In genomic region chrX:12503581-12503980, GRCm38 (mm10) we compare ENCODE assay signal across 21 mouse cellular contexts.
DNase-seq lines count a peak whose midpoint lies in the region; ATAC-seq and TF ChIP-seq lines count a peak whose summit lies in the region.
"Had no signal": no experiment of that assay in that cellular context is flagged by ENCODE, and none has a peak within 500 bp of the region (broad histone marks: within the 10 kb centered on the region; RNA-seq: fewer than 3 reads in every experiment).

No protein-coding gene starts in this region.

- WGBS in liver, adult 2 months: 18% methylated on average over 1 of the region's 1 CpGs
- 36% methylated on average over 1 of the region's 1 CpGs for WGBS in liver, postnatal 0 days (ENCODE audit: insufficient replicate concordance)
- WGBS in midbrain, embryonic 10.5 days: 81% methylated on average over 1 of the region's 1 CpGs
- 63% methylated on average over 1 of the region's 1 CpGs for WGBS in midbrain, embryonic 16.5 days

- TF ChIP-seq CTCF in liver, adult 2 months (IDR thresholded peaks at IDR 0.05; ENCODE audit: low read depth, low read length): no peak
- no peak for TF ChIP-seq CTCF in liver, postnatal 0 days (IDR thresholded peaks at IDR 0.05; ENCODE audit: low read depth)

- H3K4me2 ChIP-seq in liver, postnatal 0 days (ENCODE audit: low read depth, low read length): no peak overlapping the region
- H3K4me2 ChIP-seq in midbrain, embryonic 16.5 days (ENCODE audit: low read length): no peak overlapping the region

- no peak for ATAC-seq in liver, postnatal 0 days
- ATAC-seq in midbrain, embryonic 16.5 days: no peak
- ATAC-seq: activated CD4-positive, CD25-positive, alpha-beta regulatory T cell, adult 4 months; CD4-positive, CD25-positive, alpha-beta regulatory T cell, adult 4 months; Patski had no signal

- peak; percentile 46 to 54 for DNase-seq in cerebellum, postnatal 10 days
- no peak for DNase-seq in cerebellum, adult 8-10 months
- DNase-seq in liver, adult 2 months (ENCODE audit: extremely low read depth, low read depth, low spot score): peak; percentile 62
- no peak for DNase-seq in liver, postnatal 0 days
- no peak for DNase-seq in midbrain, embryonic 10.5 days (ENCODE audit: low spot score)
- DNase-seq: adrenal gland, adult 2 months; adrenal gland, adult 8-10 months; adrenal gland, postnatal 10 days; adrenal gland, postnatal 14 days; adrenal gland, postnatal 25 days; adrenal gland, postnatal 36 days; B cell, adult 2 months; cerebellum, adult 11 months; cerebellum, adult 11-12 months; cerebellum, adult 18-20 months had no signal

- no peaks in the 10 kb centered on the region for H3K36me3 ChIP-seq in liver, adult 2 months (ENCODE audit: control insufficient read depth, insufficient read depth, low read length)
- H3K36me3 ChIP-seq in liver, postnatal 0 days (replicated peaks; ENCODE audit: insufficient read depth, low read length): no peaks in the 10 kb centered on the region
- no peaks in the 10 kb centered on the region for H3K36me3 ChIP-seq in midbrain, embryonic 10.5 days
- H3K36me3 ChIP-seq in midbrain, embryonic 16.5 days (ENCODE audit: control insufficient read depth, insufficient read depth, low read length): no peaks in the 10 kb centered on the region
- H3K36me3 ChIP-seq: G1E had no signal

- H3K27ac ChIP-seq in liver, adult 2 months (replicated peaks; ENCODE audit: insufficient read depth, low read depth, low read length): peak overlapping the region; percentile 26; the same call in 1 of the 2 replicates
- no peak overlapping the region for H3K27ac ChIP-seq in liver, postnatal 0 days (ENCODE audit: low read depth)
- H3K27ac ChIP-seq in midbrain, embryonic 10.5 days (replicated peaks): peak overlapping the region; percentile 55; the same call in 1 of the 2 replicates
- H3K27ac ChIP-seq in midbrain, embryonic 16.5 days (ENCODE audit: low read length): no peak overlapping the region

- no peak for TF ChIP-seq EP300 in liver, postnatal 0 days (IDR thresholded peaks at IDR 0.05; ENCODE audit: low read depth)

- no peaks in the 10 kb centered on the region for H3K27me3 ChIP-seq in liver, adult 2 months (ENCODE audit: control insufficient read depth, insufficient read depth, low read length)
- no peaks in the 10 kb centered on the region for H3K27me3 ChIP-seq in liver, postnatal 0 days (ENCODE audit: insufficient read depth, low read length)
- peaks cover 63% of the 10 kb centered on the region for H3K27me3 ChIP-seq in midbrain, embryonic 10.5 days (ENCODE audit: low read depth, poor library complexity, severe bottlenecking)
- no peaks in the 10 kb centered on the region for H3K27me3 ChIP-seq in midbrain, embryonic 16.5 days (ENCODE audit: control insufficient read depth, insufficient read depth, low read depth, low read length)
- H3K27me3 ChIP-seq: CH12.LX had no signal

- H3K4me3 ChIP-seq in liver, adult 2 months (ENCODE audit: insufficient read depth, low read depth, low read length): no peak overlapping the region
- H3K4me3 ChIP-seq in liver, postnatal 0 days (ENCODE audit: low read depth, low read length): no peak overlapping the region
- no peak overlapping the region for H3K4me3 ChIP-seq in midbrain, embryonic 10.5 days
- H3K4me3 ChIP-seq in midbrain, embryonic 16.5 days (ENCODE audit: low read depth, low read length): no peak overlapping the region

- peaks cover 25% of the 10 kb centered on the region for H3K4me1 ChIP-seq in liver, adult 2 months (ENCODE audit: control insufficient read depth, insufficient read depth, low read length)
- 0 out of 2 replicates have a peak, but pooled peaks cover 2% of the 10 kb centered on the region for H3K4me1 ChIP-seq in liver, postnatal 0 days (ENCODE audit: insufficient read depth)
- peaks cover 11% of the 10 kb centered on the region; the same call in 1 of the 2 replicates for H3K4me1 ChIP-seq in midbrain, embryonic 10.5 days
- H3K4me1 ChIP-seq in midbrain, embryonic 16.5 days (ENCODE audit: control insufficient read depth, insufficient read depth, low read length): no peaks in the 10 kb centered on the region

- H3K9ac ChIP-seq in liver, adult 2 months (ENCODE audit: low read depth, low read length): no peak overlapping the region
- no peak overlapping the region for H3K9ac ChIP-seq in liver, postnatal 0 days (replicated peaks)
- H3K9ac ChIP-seq in midbrain, embryonic 16.5 days (ENCODE audit: low read depth, low read length): no peak overlapping the region

- no peak for TF ChIP-seq POLR2A in liver, adult 2 months (IDR thresholded peaks at IDR 0.05; ENCODE audit: extremely low read depth, insufficient read depth, low read length)

- H3K79me2 ChIP-seq in liver, adult 2 months (ENCODE audit: control insufficient read depth, insufficient read depth, low read length): no peaks in the 10 kb centered on the region

- no peaks in the 10 kb centered on the region for H3K9me3 ChIP-seq in liver, postnatal 0 days (ENCODE audit: low read length)
- no peaks in the 10 kb centered on the region for H3K9me3 ChIP-seq in midbrain, embryonic 10.5 days (replicated peaks)
- no peaks in the 10 kb centered on the region for H3K9me3 ChIP-seq in midbrain, embryonic 16.5 days (replicated peaks; ENCODE audit: control insufficient read depth, low read length, poor library complexity, severe bottlenecking)
- H3K9me3 ChIP-seq: G1E had no signal

Comparison
In these comparisons a context has a peak if more than half of its experiments do, and no peak if none do; other contexts are left out.
1. DNase-seq: peak in cerebellum, postnatal 10 days (2 of 2) and liver, adult 2 months (single experiment); none in cerebellum, adult 8-10 months (single experiment), liver, postnatal 0 days (single experiment) and midbrain, embryonic 10.5 days (single experiment).
2. H3K27ac ChIP-seq: peak in liver, adult 2 months (single experiment) and midbrain, embryonic 10.5 days (single experiment); none in liver, postnatal 0 days (single experiment) and midbrain, embryonic 16.5 days (single experiment).